Mouse (Mus musculus): ENCODE data around the gene Vwf. TPM values are rescaled to one million over a fixed set of nuclear protein-coding genes. Genes with fewer than 3 reads are reported as not detected.

Vwf gene
- total RNA-seq, 1 experiment from 2014 or later: 15.3 TPM

- ATAC-seq (replicated peaks; ENCODE audit: low read depth, poor library complexity, severe bottlenecking): peak; percentile 70
These were observed 5.7 kb upstream of the Vwf start for GRCm38 (mm10) chr6:125540826-125541225.

GRCm38 (mm10) chr6:125541296-125541695, 5.3 kb upstream of the Vwf start:
- peak; percentile 81 for ATAC-seq (replicated peaks; ENCODE audit: low read depth, poor library complexity, severe bottlenecking)

GRCm38 (mm10) chr6:125548406-125548805, 1.8 kb downstream of the Vwf start:
- peak; percentile 33; the same call in 1 of the 2 replicates for ATAC-seq (replicated peaks; ENCODE audit: low read depth, poor library complexity, severe bottlenecking)

GRCm38 (mm10) chr6:125550172-125550571, 3.6 kb downstream of the Vwf start:
- ATAC-seq (replicated peaks; ENCODE audit: low read depth, poor library complexity, severe bottlenecking): peak; percentile 57; the same call in 1 of the 2 replicates

DNA sequence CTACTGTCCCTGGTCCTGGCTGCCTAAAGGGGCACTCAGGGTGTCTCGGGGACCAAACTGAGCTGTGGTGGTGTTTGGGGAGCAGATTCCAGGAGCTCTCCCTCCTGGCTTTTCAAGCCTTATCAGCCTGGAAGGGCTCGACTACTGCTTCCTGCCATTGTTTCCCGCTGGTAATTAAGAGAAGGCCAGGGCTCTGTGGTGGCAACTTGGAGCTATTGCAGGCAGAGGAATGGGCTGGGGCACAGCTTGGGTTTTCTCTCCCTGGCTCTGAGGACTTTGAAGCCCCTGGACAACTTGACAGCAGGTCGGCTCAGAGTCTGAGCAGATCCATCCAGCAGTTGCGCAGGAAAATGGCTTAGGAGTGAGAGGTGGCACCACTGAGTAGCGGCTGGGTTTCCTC, 6.2 kb downstream of the Vwf start:
- peak; percentile 19; the same call in 1 of the 2 replicates for ATAC-seq (replicated peaks; ENCODE audit: low read depth, poor library complexity, severe bottlenecking)

DNA sequence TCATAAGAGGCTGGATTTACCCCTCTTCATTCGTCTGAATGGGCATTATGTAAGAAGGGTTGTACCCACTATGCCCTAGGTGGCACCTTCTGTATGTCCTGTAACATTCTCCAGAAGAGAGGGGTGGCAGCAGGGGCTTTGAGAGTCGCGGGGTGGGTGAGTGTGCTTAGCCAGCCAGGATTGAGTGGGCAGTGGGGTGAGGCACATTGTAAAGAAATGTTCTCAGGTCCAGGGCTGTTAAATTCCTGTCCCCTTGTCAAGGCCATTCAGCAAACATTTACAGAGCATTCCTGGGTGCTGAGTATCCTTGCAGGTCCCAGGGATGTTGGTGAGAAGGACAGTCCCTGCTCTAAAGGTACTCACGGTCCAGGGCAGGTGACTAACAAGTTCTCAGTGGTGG, 7.0 kb downstream of the Vwf start:
- no peak for ATAC-seq (replicated peaks; ENCODE audit: low read depth, poor library complexity, severe bottlenecking)

DNA sequence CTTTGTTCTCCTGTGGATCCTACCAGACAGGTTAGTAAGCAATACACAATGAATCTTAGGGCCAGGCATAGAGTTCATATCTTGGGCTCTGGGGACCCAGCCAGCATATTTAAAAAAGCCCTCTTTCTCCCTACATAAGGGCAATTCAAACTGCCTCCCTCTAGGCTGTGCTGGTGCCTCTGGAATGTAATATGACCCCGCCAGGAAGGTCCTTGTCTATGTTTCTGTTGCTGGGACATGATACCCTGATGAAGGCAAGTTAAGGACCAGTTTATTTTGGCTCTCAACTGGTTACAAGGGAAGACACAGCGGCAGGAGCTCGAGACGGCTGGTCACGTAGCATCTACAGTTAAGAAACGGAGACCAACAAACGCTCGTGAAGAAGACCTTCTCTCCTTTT, 12.3 kb downstream of the Vwf start:
- no peak for ATAC-seq (replicated peaks; ENCODE audit: low read depth, poor library complexity, severe bottlenecking)

DNA sequence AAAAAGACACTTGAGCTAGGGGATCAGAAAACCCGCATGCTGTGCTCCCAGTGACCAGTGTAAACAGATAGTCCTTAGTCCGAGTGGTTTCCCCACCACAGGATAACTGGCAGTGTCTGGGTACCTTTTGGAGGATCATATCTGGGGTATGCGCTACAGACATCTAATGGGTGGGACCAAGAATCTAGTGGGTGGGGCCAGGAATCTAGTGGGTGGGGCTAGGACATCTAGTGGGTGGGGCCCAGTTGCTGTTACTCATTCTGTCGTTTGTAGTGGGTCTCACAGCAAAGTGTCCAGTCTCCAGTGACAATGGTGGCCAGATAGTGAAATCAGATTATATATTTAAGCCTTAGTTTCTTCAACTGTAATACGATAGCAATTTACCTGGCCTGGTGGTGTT, 14.5 kb downstream of the Vwf start:
- ATAC-seq (replicated peaks; ENCODE audit: low read depth, poor library complexity, severe bottlenecking): no peak

- ATAC-seq (replicated peaks; ENCODE audit: low read depth, poor library complexity, severe bottlenecking): no peak
These were observed 14.9 kb downstream of the Vwf start for GRCm38 (mm10) chr6:125561521-125561920.

- ATAC-seq (replicated peaks; ENCODE audit: low read depth, poor library complexity, severe bottlenecking): peak; percentile 78
These were observed 18.3 kb downstream of the Vwf start for GRCm38 (mm10) chr6:125564812-125565281.

GRCm38 (mm10) chr6:125565326-125565725, 18.8 kb downstream of the Vwf start:
- ATAC-seq (replicated peaks; ENCODE audit: low read depth, poor library complexity, severe bottlenecking): peak; percentile 23

DNA sequence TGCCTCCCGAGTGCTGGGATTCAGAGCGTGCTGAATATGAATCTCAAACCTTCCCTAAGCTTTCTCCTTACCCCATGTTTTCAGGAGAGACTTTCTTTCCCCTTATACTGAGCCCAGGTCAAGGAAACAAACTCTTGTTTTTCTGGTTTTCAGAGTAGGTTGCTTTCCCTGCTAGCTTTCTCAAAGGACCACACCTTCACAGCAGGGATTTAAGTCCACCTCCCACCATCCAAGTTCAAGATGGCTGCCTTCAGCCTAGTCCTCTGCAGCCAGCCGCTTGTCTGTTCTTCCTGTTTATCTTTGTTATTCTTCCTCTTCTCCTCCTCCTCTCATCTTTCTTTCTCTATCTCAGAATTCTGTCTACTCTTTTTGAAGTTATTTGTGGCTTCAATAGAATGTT, 20.1 kb downstream of the Vwf start:
- ATAC-seq (replicated peaks; ENCODE audit: low read depth, poor library complexity, severe bottlenecking): no peak

GRCm38 (mm10) chr6:125568381-125568780, 21.8 kb downstream of the Vwf start:
- no peak for ATAC-seq (replicated peaks; ENCODE audit: low read depth, poor library complexity, severe bottlenecking)

GRCm38 (mm10) chr6:125572291-125573188, 26.0 kb downstream of the Vwf start:
- peak; percentile 48 for ATAC-seq (replicated peaks; ENCODE audit: low read depth, poor library complexity, severe bottlenecking)

GRCm38 (mm10) chr6:125573189-125573928, 26.8 kb downstream of the Vwf start:
- peak; percentile 94 for ATAC-seq (replicated peaks; ENCODE audit: low read depth, poor library complexity, severe bottlenecking)

GRCm38 (mm10) chr6:125575080-125575479, 28.5 kb downstream of the Vwf start:
- ATAC-seq (replicated peaks; ENCODE audit: low read depth, poor library complexity, severe bottlenecking): no peak

DNA sequence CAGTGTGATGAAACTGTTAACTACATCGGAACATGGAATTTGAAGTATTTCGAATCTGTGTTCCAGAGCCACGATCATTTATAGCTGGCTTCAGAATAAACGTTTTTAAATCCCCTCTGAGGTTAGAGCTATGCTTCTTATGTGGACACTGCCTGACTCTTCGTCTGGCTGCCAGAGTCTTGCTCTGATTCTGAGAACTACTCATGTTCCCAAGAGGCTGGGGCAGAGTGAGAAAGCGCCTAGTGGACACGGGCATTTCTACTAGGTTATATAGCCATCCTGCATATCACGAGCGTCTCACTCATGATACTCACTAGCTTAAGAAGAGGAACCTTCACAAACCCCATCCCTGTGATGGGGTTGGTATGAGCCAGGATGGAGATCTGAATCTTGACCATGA, 30.7 kb downstream of the Vwf start:
- ATAC-seq (replicated peaks; ENCODE audit: low read depth, poor library complexity, severe bottlenecking): no peak

DNA sequence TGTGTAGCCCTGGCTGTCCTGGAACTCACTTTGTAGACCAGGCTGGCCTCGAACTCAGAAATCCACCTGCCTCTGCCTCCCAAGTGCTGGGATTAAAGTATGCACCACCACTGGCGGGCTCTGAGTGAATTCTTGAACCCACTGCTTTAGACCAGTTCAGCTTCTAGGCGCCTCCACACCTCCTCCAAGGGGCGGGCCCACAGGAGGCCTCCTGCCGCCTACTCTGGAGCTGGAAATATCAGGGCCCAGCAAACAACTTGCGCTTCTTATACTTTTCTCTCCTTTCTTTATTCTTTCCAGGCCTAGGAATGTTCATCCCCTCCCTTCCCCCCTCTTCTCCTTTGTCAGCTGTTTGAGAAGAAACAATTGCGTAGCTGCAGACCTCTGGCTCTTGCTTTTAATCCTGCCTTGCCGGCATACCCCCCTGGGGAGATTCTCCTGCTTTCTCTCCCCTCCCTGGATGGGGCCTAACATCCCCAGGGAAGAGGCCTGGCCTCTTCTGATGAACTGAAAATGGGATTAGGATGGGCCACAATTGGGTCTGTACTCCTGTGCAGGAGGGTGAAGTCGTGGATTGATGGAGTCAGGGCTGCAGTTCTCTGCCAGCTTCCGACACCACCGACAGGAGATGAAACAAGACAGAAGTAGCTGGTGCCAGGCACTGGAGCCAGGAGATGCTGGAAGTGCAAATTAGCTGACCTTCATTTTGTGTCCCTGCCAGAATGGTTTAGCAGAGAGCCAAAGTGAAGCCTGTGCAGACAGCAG, 31.5 kb downstream of the Vwf start:
- ATAC-seq (replicated peaks; ENCODE audit: low read depth, poor library complexity, severe bottlenecking): no peak

DNA sequence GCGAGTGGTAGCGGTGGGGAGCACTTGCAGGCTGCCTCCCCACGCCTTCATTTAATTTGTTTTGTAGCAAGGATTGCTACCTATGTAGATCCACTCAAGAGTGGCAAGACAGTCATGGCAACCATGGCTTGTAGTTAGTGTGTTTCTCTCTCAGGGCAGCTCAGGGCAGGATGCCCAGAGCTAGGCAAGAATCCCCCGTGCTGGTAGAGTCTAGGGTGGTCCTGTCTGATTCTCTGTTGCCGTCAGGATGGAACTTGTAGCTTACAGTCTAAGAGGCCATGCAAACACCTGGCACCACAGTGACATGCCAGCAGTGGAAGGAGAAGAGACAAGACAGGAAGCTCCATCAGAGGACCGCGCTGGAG, 32.1 kb downstream of the Vwf start:
- ATAC-seq (replicated peaks; ENCODE audit: low read depth, poor library complexity, severe bottlenecking): no peak

DNA sequence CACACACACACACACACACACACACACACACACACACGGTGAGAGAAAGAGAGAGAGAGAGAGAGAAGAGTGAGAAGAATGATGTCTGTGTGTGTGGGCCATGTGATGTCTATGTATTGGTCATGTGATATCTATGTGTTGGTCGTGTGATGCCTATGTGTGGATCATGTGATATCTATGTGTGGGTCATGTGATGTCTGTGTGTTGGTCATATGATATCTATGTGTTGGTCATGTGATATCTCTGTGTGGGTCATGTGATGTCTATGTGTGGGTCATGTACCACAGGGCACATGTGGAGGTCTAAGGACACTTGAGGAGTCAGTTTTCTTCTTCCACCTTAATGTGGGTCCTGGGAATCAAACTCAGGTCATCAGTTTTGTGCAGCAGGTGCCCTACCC, 33.3 kb downstream of the Vwf start:
- ATAC-seq (replicated peaks; ENCODE audit: low read depth, poor library complexity, severe bottlenecking): no peak

Measured in common myeloid progenitor, adult 5-6 weeks (primary cell).